Mouse (Mus musculus) heart, embryonic 15.5 days (tissue): ENCODE data around the gene Cped1. TPM values are rescaled to one million over a fixed set of nuclear protein-coding genes. Genes with fewer than 3 reads are reported as not detected.

Source experiments
- ATAC-seq: fragments of 200-750 bp; cut with Nextera tagmentation; replicated peaks from 2 replicates; pipeline ENCODE4 v1.8.0; 2017; ENCODE audit warnings: low read depth, moderate TSS enrichment; ENCODE audit not compliant: insufficient number of reproducible peaks, insufficient read depth, low FRiP score
- H3K27ac ChIP-seq: fragments of 300-500 bp; sonication (generic); 2 replicates; pipeline ENCODE4 v1.5.1; 2015; ENCODE audit warnings: mild to moderate bottlenecking, inconsistent platforms
- H3K27me3 ChIP-seq: fragments of 300-500 bp; sonication (generic); 2 replicates; pipeline ENCODE4 v1.6.1; 2015; ENCODE audit warnings: inconsistent platforms
- H3K36me3 ChIP-seq: fragments of 300-500 bp; sonication (generic); 2 replicates; pipeline ENCODE4 v1.6.1; 2015; ENCODE audit warnings: mild to moderate bottlenecking, inconsistent platforms
- H3K4me1 ChIP-seq: fragments of 300-500 bp; sonication (generic); replicated peaks from 2 replicates; pipeline ENCODE4 v1.6.1; 2015; ENCODE audit warnings: inconsistent platforms
- H3K4me2 ChIP-seq: fragments of 300-500 bp; sonication (generic); 2 replicates; pipeline ENCODE4 v1.6.1; 2015; ENCODE audit warnings: inconsistent platforms, mild to moderate bottlenecking, moderate library complexity
- H3K4me3 ChIP-seq: fragments of 300-500 bp; sonication (generic); 2 replicates; pipeline ENCODE4 v1.5.1; 2015; ENCODE audit warnings: mild to moderate bottlenecking, inconsistent platforms
- H3K9ac ChIP-seq: fragments of 300-500 bp; sonication (generic); 2 replicates; pipeline ENCODE4 v1.6.1; 2015; ENCODE audit warnings: mild to moderate bottlenecking, inconsistent platforms
- H3K9me3 ChIP-seq: fragments of 300-500 bp; sonication (generic); replicated peaks from 2 replicates; pipeline ENCODE4 v1.6.1; 2016; ENCODE audit warnings: inconsistent platforms
- WGBS: fragments of 180-500 bp; shearing (Covaris S2); methylation state at CpG from one replicate; pipeline ENCODE4 v1.1.7; 2015; ENCODE audit warnings: mixed read lengths; 5-methylcytosine and 5-hydroxymethylcytosine counted together
- polyA plus RNA-seq: library from polyadenylated mRNA; unstranded; fragments of >200 nt; fragmentation: Nextera tagmentation; extraction: Ambion mirVana; gene quantifications from 2 replicates; pipeline ENCODE4 v1.2.1, GENCODE M21; 2015

Cped1 gene
- polyA plus RNA-seq, 1 experiment from 2014 or later = 4.7 TPM

GRCm38 (mm10) chr6:22186967-22187366 is 201.3 kb downstream of the Cped1 start:
- H3K27me3 ChIP-seq = no peaks in the 10 kb centered on the region
- no peak overlapping the region for H3K4me2 ChIP-seq
- no peak overlapping the region for H3K4me3 ChIP-seq
- 82% methylated on average over 8 of the region's 8 CpGs for WGBS
- no peaks in the 10 kb centered on the region for H3K9me3 ChIP-seq
- no peak overlapping the region for H3K27ac ChIP-seq
- H3K36me3 ChIP-seq = no peaks in the 10 kb centered on the region
- H3K4me1 ChIP-seq = no peaks in the 10 kb centered on the region
- H3K9ac ChIP-seq = no peak overlapping the region
- ATAC-seq = no peak

GRCm38 (mm10) chr6:22189346-22190335 is 203.9 kb downstream of the Cped1 start:
- Histone ChIP-seq H3K4me3 (no peak overlapping the region), H3K9me3 (no peaks in the 10 kb centered on the region), H3K4me2 (no peak overlapping the region), H3K9ac (no peak overlapping the region), H3K36me3 (no peaks in the 10 kb centered on the region), H3K27me3 (no peaks in the 10 kb centered on the region), H3K27ac (no peak overlapping the region), H3K4me1 (no peaks in the 10 kb centered on the region)
- ATAC-seq = no peak
- WGBS = 77% methylated on average over 24 of the region's 24 CpGs

- no peak overlapping the region for H3K4me2 ChIP-seq
- H3K4me3 ChIP-seq = no peak overlapping the region
- H3K36me3 ChIP-seq = no peaks in the 10 kb centered on the region
- H3K27me3 ChIP-seq = no peaks in the 10 kb centered on the region
- no peaks in the 10 kb centered on the region for H3K4me1 ChIP-seq
- no peak for ATAC-seq
- H3K27ac ChIP-seq = no peak overlapping the region
- no peaks in the 10 kb centered on the region for H3K9me3 ChIP-seq
- H3K9ac ChIP-seq = no peak overlapping the region
- WGBS = 78% methylated on average over 3 of the region's 3 CpGs
These were observed 212.9 kb downstream of the Cped1 start for GRCm38 (mm10) chr6:22198603-22199002.

- Histone ChIP-seq H3K9me3 (no peaks in the 10 kb centered on the region), H3K27ac (no peak overlapping the region), H3K4me1 (no peaks in the 10 kb centered on the region), H3K4me2 (no peak overlapping the region), H3K36me3 (no peaks in the 10 kb centered on the region), H3K4me3 (no peak overlapping the region), H3K9ac (no peak overlapping the region), H3K27me3 (no peaks in the 10 kb centered on the region)
- ATAC-seq = no peak
- WGBS = 84% methylated on average over 2 of the region's 2 CpGs
These were observed 213.8 kb downstream of the Cped1 start for GRCm38 (mm10) chr6:22199473-22199872.

- Histone ChIP-seq H3K9me3 (no peaks in the 10 kb centered on the region), H3K4me2 (no peak overlapping the region), H3K27ac (no peak overlapping the region), H3K4me3 (no peak overlapping the region), H3K36me3 (no peaks in the 10 kb centered on the region), H3K27me3 (no peaks in the 10 kb centered on the region), H3K4me1 (no peaks in the 10 kb centered on the region), H3K9ac (no peak overlapping the region)
- 68% methylated on average over 3 of the region's 3 CpGs for WGBS
- no peak for ATAC-seq
These were observed 214.4 kb downstream of the Cped1 start for GRCm38 (mm10) chr6:22200133-22200532.

- no peak for ATAC-seq
- no peaks in the 10 kb centered on the region for H3K9me3 ChIP-seq
- no peaks in the 10 kb centered on the region for H3K36me3 ChIP-seq
- no peaks in the 10 kb centered on the region for H3K27me3 ChIP-seq
- no peak overlapping the region for H3K4me2 ChIP-seq
- no peak overlapping the region for H3K4me3 ChIP-seq
- 87% methylated on average over 3 of the region's 3 CpGs for WGBS
- H3K9ac ChIP-seq = no peak overlapping the region
- no peak overlapping the region for H3K27ac ChIP-seq
- H3K4me1 ChIP-seq = no peaks in the 10 kb centered on the region; the same call in 1 of the 2 replicates
These were observed 216.2 kb downstream of the Cped1 start for GRCm38 (mm10) chr6:22201879-22202278.

- no peak overlapping the region for H3K4me3 ChIP-seq
- no peak for ATAC-seq
- H3K36me3 ChIP-seq = no peaks in the 10 kb centered on the region
- H3K4me2 ChIP-seq = peak overlapping the region; percentile 26; the same call in 1 of the 2 replicates
- no peak overlapping the region for H3K9ac ChIP-seq
- H3K27me3 ChIP-seq = no peaks in the 10 kb centered on the region
- whole genome bisulfite sequencing = 73% methylated on average over 12 of the region's 12 CpGs
- H3K9me3 ChIP-seq = no peaks in the 10 kb centered on the region
- H3K4me1 ChIP-seq = no peaks in the 10 kb centered on the region; the same call in 1 of the 2 replicates
- no peak overlapping the region for H3K27ac ChIP-seq
These were observed 219.5 kb downstream of the Cped1 start for GRCm38 (mm10) chr6:22205030-22205750.

GRCm38 (mm10) chr6:22205751-22206121 is 220.0 kb downstream of the Cped1 start:
- WGBS = 44% methylated on average over 7 of the region's 7 CpGs
- ATAC-seq = no peak

GRCm38 (mm10) chr6:22206179-22206578 is 220.5 kb downstream of the Cped1 start:
- peak overlapping the region; percentile 26; the same call in 1 of the 2 replicates for H3K4me2 ChIP-seq
- no peak overlapping the region for H3K27ac ChIP-seq
- no peak for ATAC-seq
- no peaks in the 10 kb centered on the region for H3K27me3 ChIP-seq
- no peaks in the 10 kb centered on the region for H3K36me3 ChIP-seq
- no peak overlapping the region for H3K9ac ChIP-seq
- H3K4me3 ChIP-seq = no peak overlapping the region
- WGBS = 68% methylated on average over 14 of the region's 14 CpGs
- no peaks in the 10 kb centered on the region for H3K9me3 ChIP-seq
- no peaks in the 10 kb centered on the region; the same call in 1 of the 2 replicates for H3K4me1 ChIP-seq

More at GRCm38 (mm10) chr6:22205751-22206121, 220.0 kb downstream of the Cped1 start:
- no peaks in the 10 kb centered on the region for H3K27me3 ChIP-seq
- no peak overlapping the region for H3K4me3 ChIP-seq
- H3K36me3 ChIP-seq = no peaks in the 10 kb centered on the region
- H3K9me3 ChIP-seq = no peaks in the 10 kb centered on the region
- no peaks in the 10 kb centered on the region; the same call in 1 of the 2 replicates for H3K4me1 ChIP-seq
- peak overlapping the region; percentile 26 for H3K4me2 ChIP-seq
- H3K9ac ChIP-seq = no peak overlapping the region
- H3K27ac ChIP-seq = no peak overlapping the region

- no peaks in the 10 kb centered on the region for H3K27me3 ChIP-seq
- H3K4me3 ChIP-seq = no peak overlapping the region
- H3K9me3 ChIP-seq = no peaks in the 10 kb centered on the region
- 75% methylated on average over 6 of the region's 6 CpGs for WGBS
- H3K27ac ChIP-seq = no peak overlapping the region
- no peaks in the 10 kb centered on the region for H3K36me3 ChIP-seq
- H3K9ac ChIP-seq = no peak overlapping the region
- no peak for ATAC-seq
- H3K4me2 ChIP-seq = no peak overlapping the region
- H3K4me1 ChIP-seq = no peaks in the 10 kb centered on the region; the same call in 1 of the 2 replicates
These were observed 221.0 kb downstream of the Cped1 start for GRCm38 (mm10) chr6:22206630-22207293.

GRCm38 (mm10) chr6:22212158-22212557 is 226.4 kb downstream of the Cped1 start:
- H3K9ac ChIP-seq = no peak overlapping the region
- H3K4me3 ChIP-seq = no peak overlapping the region
- 85% methylated on average over 6 of the region's 6 CpGs for WGBS
- no peaks in the 10 kb centered on the region for H3K36me3 ChIP-seq
- H3K4me2 ChIP-seq = no peak overlapping the region
- 0 out of 2 replicates have a peak, but pooled peaks cover 3% of the 10 kb centered on the region for H3K4me1 ChIP-seq
- H3K9me3 ChIP-seq = no peaks in the 10 kb centered on the region
- no peaks in the 10 kb centered on the region for H3K27me3 ChIP-seq
- no peak overlapping the region for H3K27ac ChIP-seq
- no peak for ATAC-seq
